Mouse (Mus musculus): Measurements from ENCODE around the gene Trak1. TPM values are rescaled to one million over a fixed set of nuclear protein-coding genes. Genes with fewer than 3 reads are reported as not detected.

The Trak1 gene
- total and polyA plus RNA-seq, 3 experiments = 8.2 to 28.6 (median 18.1) TPM

DNA sequence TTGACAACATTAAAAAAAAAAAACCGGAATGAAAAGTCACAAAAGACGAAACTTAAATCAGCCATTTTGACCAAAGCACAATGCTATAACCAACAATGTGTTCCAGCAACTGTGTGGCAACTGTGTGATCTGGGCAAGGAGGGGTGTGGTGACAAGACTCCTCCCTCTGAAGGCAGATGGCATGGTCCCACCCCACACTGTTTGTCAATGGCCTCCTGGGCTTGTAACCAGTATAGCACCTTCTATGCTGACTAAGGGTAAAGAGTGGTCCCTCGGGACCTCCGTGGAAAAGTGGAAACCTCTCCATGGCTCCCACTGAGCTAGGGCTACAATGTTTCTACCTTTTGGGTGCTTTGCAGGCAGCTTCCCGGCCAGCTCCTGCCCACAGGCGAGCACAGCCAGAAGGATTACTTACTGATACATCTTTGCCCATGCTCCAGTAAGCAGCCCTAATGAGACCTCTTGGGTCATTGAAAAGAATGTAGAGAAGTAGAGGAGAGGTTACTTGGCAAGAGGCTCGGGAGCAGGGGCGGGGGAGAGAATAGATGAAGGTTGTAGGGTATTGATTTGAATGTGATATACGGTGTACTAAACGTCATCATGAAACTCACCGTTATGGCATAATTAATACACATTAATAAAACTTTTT lies 194.4 kb downstream of the Trak1 start:
- dilution Hi-C loops (cut with MboI; ENCODE audit: extremely low pct_ligation_motif_present, extremely low pct_unique_long_range_greater_than_20kb, low sequenced_read_pairs) (no loop called here), in situ Hi-C loops (cut with MboI; ENCODE audit: low pct_ligation_motif_present, low pct_unique_long_range_greater_than_20kb, low sequenced_read_pairs) (loop anchor here (25.0 kb wide), 2 partner anchors 346 to 496 kb away; partner anchors contain the start of genes Ccdc13 and Pomgnt2)
- no peak overlapping the region for H3K9ac ChIP-seq (ENCODE audit: insufficient read depth, low read depth)
- no peaks in the 10 kb centered on the region for H3K36me3 ChIP-seq (replicated peaks in 1 of 2; ENCODE audit: control insufficient read depth in 1 of 2, insufficient read depth in 1 of 2, low read length in 1 of 2)
- no peaks in the 10 kb centered on the region for H3K79me2 ChIP-seq (replicated peaks; ENCODE audit: control insufficient read depth, extremely low read depth, insufficient read depth, poor library complexity, severe bottlenecking)
- no peak overlapping the region for H3K4me3 ChIP-seq (replicated peaks in 1 of 3; ENCODE audit: low read depth in 2 of 3, low read length in 2 of 3, poor library complexity in 1 of 3)
- TF ChIP-seq SIN3A (IDR thresholded peaks at IDR 0.05; ENCODE audit: low read length) = no peak
- TF ChIP-seq CTCF (conservative IDR thresholded peaks at IDR 0.05 in 1 of 2, IDR thresholded peaks at IDR 0.05 in 1 of 2; ENCODE audit: low read depth in 2 of 2, low read length in 2 of 2) = no peak
- TF ChIP-seq USF2 (conservative IDR thresholded peaks at IDR 0.05; ENCODE audit: low read depth, low read length) = no peak
- TF ChIP-seq MAX (IDR thresholded peaks at IDR 0.05; ENCODE audit: low read length) = no peak
- no peak for TF ChIP-seq ZMIZ1 (IDR thresholded peaks at IDR 0.05; ENCODE audit: low read depth, low read length)
- no peak for TF ChIP-seq RAD21 (IDR thresholded peaks at IDR 0.05; ENCODE audit: low read depth, low read length)
- TF ChIP-seq NRF1 (IDR thresholded peaks at IDR 0.05; ENCODE audit: low read depth, low read length) = no peak
- no peak for TF ChIP-seq POLR2A (IDR thresholded peaks at IDR 0.05; ENCODE audit: low read depth, low read length)
- TF ChIP-seq TCF12 (IDR thresholded peaks at IDR 0.05; ENCODE audit: low read depth, low read length) = no peak
- no peak for TF ChIP-seq E2F4 (IDR thresholded peaks at IDR 0.05; ENCODE audit: insufficient replicate concordance, low read depth, low read length)
- no peak for TF ChIP-seq NELFE (IDR thresholded peaks at IDR 0.05; ENCODE audit: low read depth, low read length)
- H3K27ac ChIP-seq (ENCODE audit: insufficient read depth, low read depth) = no peak overlapping the region
- H3K27me3 ChIP-seq (replicated peaks) = peaks cover 72% of the 10 kb centered on the region
- no peaks in the 10 kb centered on the region for H3K9me3 ChIP-seq (replicated peaks; ENCODE audit: low read length)
- DNase-seq (ENCODE audit: extremely low read depth) = no peak
- no peak overlapping the region for H3K4me2 ChIP-seq (ENCODE audit: insufficient read depth, low read depth, poor library complexity, severe bottlenecking)
- H3K4me1 ChIP-seq (ENCODE audit: control insufficient read depth in 1 of 2, insufficient read depth in 2 of 2) = no peaks in the 10 kb centered on the region

DNA sequence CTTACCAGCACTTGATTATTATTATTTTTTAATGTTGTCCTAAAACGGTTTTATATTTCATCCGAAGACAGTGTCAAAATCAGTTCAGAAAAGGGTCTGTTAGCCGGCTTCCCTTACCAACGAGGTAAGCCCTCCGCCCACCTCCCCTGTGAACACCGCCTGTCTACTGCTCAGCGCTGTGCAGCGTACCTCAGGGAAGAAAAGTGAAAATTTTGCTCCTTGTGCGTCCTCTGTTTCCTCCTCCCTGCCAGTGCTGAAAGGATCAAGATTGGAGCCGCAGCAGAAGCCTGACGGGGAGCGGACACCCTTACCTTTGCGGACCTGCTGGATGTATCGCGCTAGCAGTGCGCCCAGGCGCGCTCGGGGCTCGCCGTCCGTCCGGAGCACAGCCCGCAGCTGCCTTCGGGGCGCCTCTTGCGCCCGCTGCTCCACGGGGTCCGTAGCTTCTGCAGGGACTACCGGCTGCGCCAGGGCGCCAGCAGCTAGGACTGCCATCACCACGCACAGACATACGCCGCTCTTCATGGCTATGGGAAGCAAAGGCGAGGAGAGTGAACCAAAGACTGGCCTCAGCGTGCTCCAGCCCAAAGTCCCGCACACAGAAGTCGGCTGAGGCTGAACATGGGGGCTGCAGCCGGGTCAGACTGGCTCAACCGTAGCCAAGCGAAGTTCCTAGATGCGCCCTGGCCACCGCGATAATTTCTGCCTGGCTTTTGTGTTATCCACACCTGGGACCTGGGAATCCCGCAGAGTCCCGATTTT lies 196.9 kb downstream of the Trak1 start:
- TF ChIP-seq MAZ (IDR thresholded peaks at IDR 0.05; ENCODE audit: low read depth, low read length) = no peak
- no peak for TF ChIP-seq BHLHE40 (IDR thresholded peaks at IDR 0.05; ENCODE audit: low read depth, low read length)
- TF ChIP-seq RCOR1 (conservative IDR thresholded peaks at IDR 0.05; ENCODE audit: low read depth, low read length) = no peak
- no peak for TF ChIP-seq HCFC1 (IDR thresholded peaks at IDR 0.05; ENCODE audit: low read depth, low read length)
- TF ChIP-seq UBTF (IDR thresholded peaks at IDR 0.05; ENCODE audit: low read depth, low read length) = no peak
- no peak for TF ChIP-seq ETS1 (conservative IDR thresholded peaks at IDR 0.05; ENCODE audit: low read depth, low read length)
- TF ChIP-seq CHD2 (IDR thresholded peaks at IDR 0.05; ENCODE audit: low read length) = no peak
- no peak for TF ChIP-seq MAFK (IDR thresholded peaks at IDR 0.05; ENCODE audit: insufficient replicate concordance, low read length)
- no peak for TF ChIP-seq ZC3H11A (IDR thresholded peaks at IDR 0.05; ENCODE audit: low read depth, low read length)
- TF ChIP-seq KAT2A (IDR thresholded peaks at IDR 0.05; ENCODE audit: insufficient replicate concordance, low read length) = no peak
- no peak for TF ChIP-seq POLR2A (IDR thresholded peaks at IDR 0.05; ENCODE audit: low read depth, low read length)
- no peak for TF ChIP-seq CHD1 (IDR thresholded peaks at IDR 0.05; ENCODE audit: low read depth, low read length)
- no peak for TF ChIP-seq MYC (IDR thresholded peaks at IDR 0.05; ENCODE audit: low read depth, low read length)
- no peak for TF ChIP-seq ZNF384 (IDR thresholded peaks at IDR 0.05; ENCODE audit: low read depth, low read length)
- TF ChIP-seq USF1 (IDR thresholded peaks at IDR 0.05; ENCODE audit: low read depth, low read length) = no peak
- TF ChIP-seq TBP (conservative IDR thresholded peaks at IDR 0.05; ENCODE audit: low read depth, low read length) = no peak
- H3K4me1 ChIP-seq (ENCODE audit: control insufficient read depth in 1 of 2, insufficient read depth in 2 of 2) = no peaks in the 10 kb centered on the region
- H3K27me3 ChIP-seq (replicated peaks) = peaks cover 77% of the 10 kb centered on the region
- H3K27ac ChIP-seq (ENCODE audit: insufficient read depth, low read depth) = no peak overlapping the region
- no peaks in the 10 kb centered on the region for H3K79me2 ChIP-seq (replicated peaks; ENCODE audit: control insufficient read depth, extremely low read depth, insufficient read depth, poor library complexity, severe bottlenecking)
- no peak overlapping the region for H3K4me3 ChIP-seq (replicated peaks in 1 of 3; ENCODE audit: low read depth in 2 of 3, low read length in 2 of 3, poor library complexity in 1 of 3)
- DNase-seq (ENCODE audit: extremely low read depth) = no peak
- in situ Hi-C loops (cut with MboI; ENCODE audit: low pct_ligation_motif_present, low pct_unique_long_range_greater_than_20kb, low sequenced_read_pairs) (loop anchor here (25.0 kb wide), 2 partner anchors 343 to 493 kb away; partner anchors contain the start of genes Ccdc13 and Pomgnt2), dilution Hi-C loops (cut with MboI; ENCODE audit: extremely low pct_ligation_motif_present, extremely low pct_unique_long_range_greater_than_20kb, low sequenced_read_pairs) (no loop called here)
- H3K9ac ChIP-seq (ENCODE audit: insufficient read depth, low read depth) = no peak overlapping the region
- no peak overlapping the region for H3K4me2 ChIP-seq (ENCODE audit: insufficient read depth, low read depth, poor library complexity, severe bottlenecking)
- H3K36me3 ChIP-seq (replicated peaks in 1 of 2; ENCODE audit: control insufficient read depth in 1 of 2, insufficient read depth in 1 of 2, low read length in 1 of 2) = no peaks in the 10 kb centered on the region
- no peaks in the 10 kb centered on the region for H3K9me3 ChIP-seq (replicated peaks; ENCODE audit: low read length)
